Mouse (Mus musculus): ENCODE results near the gene Sprr4. TPM values are rescaled to one million over a fixed set of nuclear protein-coding genes. Genes with fewer than 3 reads are reported as not detected.
"Not testable (repeated sequence)": the region's sequence is repeated elsewhere in the genome, so short reads cannot be mapped to it uniquely, and the experiment has no call there.

The Sprr4 gene
- polyA plus RNA-seq (2012; rRNA removed), result not detected in 2 replicates

- DNase-seq (ENCODE audit: low read depth in 1 of 2, low spot score in 2 of 2), result no peak
- Histone ChIP-seq H3K4me1 (ENCODE audit: control insufficient read depth, insufficient read depth, insufficient read length) (no peaks in the 10 kb centered on the region), H3K4me3 (ENCODE audit: extremely low read depth, insufficient read depth, insufficient read length) (no peak within 1 kb of the TSS), H3K27me3 (ENCODE audit: control insufficient read depth, insufficient read depth, low read length) (no peaks in the 10 kb centered on the region), H3K27ac (ENCODE audit: insufficient read depth, low read length) (no peak within 1 kb of the TSS), H3K36me3 (ENCODE audit: control insufficient read depth, insufficient read depth, low read length) (no peaks in the 10 kb centered on the region)
- no peak for TF ChIP-seq CTCF (IDR thresholded peaks at IDR 0.05; ENCODE audit: extremely low read depth, insufficient read depth, insufficient read length, insufficient replicate concordance)
- no peak for TF ChIP-seq POLR2A (IDR thresholded peaks at IDR 0.05; ENCODE audit: low read depth, low read length)
- WGBS, result 90% methylated on average over 1 of the region's 1 CpGs
Observed at GRCm38 (mm10) chr3:92500393-92500792, at the start of gene Sprr4. TSS of gene Sprr4 (minus strand) at chr3:92500493.

- Histone ChIP-seq H3K4me3 (ENCODE audit: extremely low read depth, insufficient read depth, insufficient read length) (no peak within 1 kb of the TSS), H3K36me3 (ENCODE audit: control insufficient read depth, insufficient read depth, low read length) (no peaks in the 10 kb centered on the region), H3K4me1 (ENCODE audit: control insufficient read depth, insufficient read depth, insufficient read length) (no peaks in the 10 kb centered on the region), H3K27ac (ENCODE audit: insufficient read depth, low read length) (no peak within 1 kb of the TSS), H3K27me3 (ENCODE audit: control insufficient read depth, insufficient read depth, low read length) (no peaks in the 10 kb centered on the region)
- TF ChIP-seq POLR2A (IDR thresholded peaks at IDR 0.05; ENCODE audit: low read depth, low read length) (no peak), CTCF (IDR thresholded peaks at IDR 0.05; ENCODE audit: extremely low read depth, insufficient read depth, insufficient read length, insufficient replicate concordance) (no peak)
- whole genome bisulfite sequencing, result 88% methylated on average over 3 of the region's 3 CpGs
- no peak for DNase-seq (ENCODE audit: low read depth in 1 of 2, low spot score in 2 of 2)
Observed at GRCm38 (mm10) chr3:92534411-92534810, 34.1 kb upstream of the Sprr4 start, which contains the start of gene 2310046K23Rik. TSS of gene 2310046K23Rik (minus strand) at chr3:92534511.

GRCm38 (mm10) chr3:92512325-92512724 is 12.0 kb upstream of the Sprr4 start:
- no peak overlapping the region for H3K27ac ChIP-seq (ENCODE audit: insufficient read depth, low read length)
- DNase-seq (ENCODE audit: low read depth in 1 of 2, low spot score in 2 of 2), result no peak
- no peaks in the 10 kb centered on the region for H3K27me3 ChIP-seq (ENCODE audit: control insufficient read depth, insufficient read depth, low read length)
- TF ChIP-seq CTCF (IDR thresholded peaks at IDR 0.05; ENCODE audit: extremely low read depth, insufficient read depth, insufficient read length, insufficient replicate concordance) (no peak), POLR2A (IDR thresholded peaks at IDR 0.05; ENCODE audit: low read depth, low read length) (no peak)
- no peaks in the 10 kb centered on the region for H3K4me1 ChIP-seq (ENCODE audit: control insufficient read depth, insufficient read depth, insufficient read length)
- no peaks in the 10 kb centered on the region for H3K36me3 ChIP-seq (ENCODE audit: control insufficient read depth, insufficient read depth, low read length)
- no peak overlapping the region for H3K4me3 ChIP-seq (ENCODE audit: extremely low read depth, insufficient read depth, insufficient read length)

- TF ChIP-seq POLR2A (IDR thresholded peaks at IDR 0.05; ENCODE audit: low read depth, low read length) (no peak), CTCF (IDR thresholded peaks at IDR 0.05; ENCODE audit: extremely low read depth, insufficient read depth, insufficient read length, insufficient replicate concordance) (no peak)
- H3K4me3 ChIP-seq (ENCODE audit: extremely low read depth, insufficient read depth, insufficient read length), result no peak overlapping the region
- no peaks in the 10 kb centered on the region for H3K36me3 ChIP-seq (ENCODE audit: control insufficient read depth, insufficient read depth, low read length)
- no peak overlapping the region for H3K27ac ChIP-seq (ENCODE audit: insufficient read depth, low read length)
- H3K27me3 ChIP-seq (ENCODE audit: control insufficient read depth, insufficient read depth, low read length), result no peaks in the 10 kb centered on the region
- no peak for DNase-seq (ENCODE audit: low read depth in 1 of 2, low spot score in 2 of 2)
- no peaks in the 10 kb centered on the region for H3K4me1 ChIP-seq (ENCODE audit: control insufficient read depth, insufficient read depth, insufficient read length)
Observed at GRCm38 (mm10) chr3:92510786-92511185, 10.5 kb upstream of the Sprr4 start.

GRCm38 (mm10) chr3:92508185-92508584 is 7.9 kb upstream of the Sprr4 start:
- no peaks in the 10 kb centered on the region for H3K4me1 ChIP-seq (ENCODE audit: control insufficient read depth, insufficient read depth, insufficient read length)
- TF ChIP-seq CTCF (IDR thresholded peaks at IDR 0.05; ENCODE audit: extremely low read depth, insufficient read depth, insufficient read length, insufficient replicate concordance), result no peak
- no peak for TF ChIP-seq POLR2A (IDR thresholded peaks at IDR 0.05; ENCODE audit: low read depth, low read length)
- WGBS, result 85% methylated on average over 1 of the region's 1 CpGs

GRCm38 (mm10) chr3:92503528-92503927 is 3.2 kb upstream of the Sprr4 start:
- H3K27me3 ChIP-seq (ENCODE audit: control insufficient read depth, insufficient read depth, low read length), result no peaks in the 10 kb centered on the region
- TF ChIP-seq POLR2A (IDR thresholded peaks at IDR 0.05; ENCODE audit: low read depth, low read length), result no peak
- TF ChIP-seq CTCF (IDR thresholded peaks at IDR 0.05; ENCODE audit: extremely low read depth, insufficient read depth, insufficient read length, insufficient replicate concordance), result no peak
- H3K27ac ChIP-seq (ENCODE audit: insufficient read depth, low read length), result no peak overlapping the region
- H3K4me1 ChIP-seq (ENCODE audit: control insufficient read depth, insufficient read depth, insufficient read length), result no peaks in the 10 kb centered on the region
- no peak overlapping the region for H3K4me3 ChIP-seq (ENCODE audit: extremely low read depth, insufficient read depth, insufficient read length)
- no peak for DNase-seq (ENCODE audit: low read depth in 1 of 2, low spot score in 2 of 2)
- no peaks in the 10 kb centered on the region for H3K36me3 ChIP-seq (ENCODE audit: control insufficient read depth, insufficient read depth, low read length)

More at GRCm38 (mm10) chr3:92508185-92508584, 7.9 kb upstream of the Sprr4 start:
- Histone ChIP-seq H3K36me3 (ENCODE audit: control insufficient read depth, insufficient read depth, low read length) (no peaks in the 10 kb centered on the region), H3K4me3 (ENCODE audit: extremely low read depth, insufficient read depth, insufficient read length) (no peak overlapping the region), H3K27me3 (ENCODE audit: control insufficient read depth, insufficient read depth, low read length) (no peaks in the 10 kb centered on the region), H3K27ac (ENCODE audit: insufficient read depth, low read length) (no peak overlapping the region)
- DNase-seq (ENCODE audit: low read depth in 1 of 2, low spot score in 2 of 2), result no peak

- not testable (repeated sequence) for H3K36me3 ChIP-seq (ENCODE audit: control insufficient read depth, insufficient read depth, low read length); H3K4me1 ChIP-seq (ENCODE audit: control insufficient read depth, insufficient read depth, insufficient read length)
Observed at GRCm38 (mm10) chr3:92490262-92490661, 10.0 kb downstream of the Sprr4 start.

More at GRCm38 (mm10) chr3:92490262-92490661, 10.0 kb downstream of the Sprr4 start:
- not testable (repeated sequence) for H3K4me3 ChIP-seq (ENCODE audit: extremely low read depth, insufficient read depth, insufficient read length); H3K27me3 ChIP-seq (ENCODE audit: control insufficient read depth, insufficient read depth, low read length); H3K27ac ChIP-seq (ENCODE audit: insufficient read depth, low read length); DNase-seq (ENCODE audit: low read depth in 1 of 2, low spot score in 2 of 2)

Data from spleen, adult 2 months (tissue).